Mouse (Mus musculus) embryonic facial prominence, embryonic 12.5 days (tissue): Measurements from ENCODE around the gene Zdhhc8. TPM values are rescaled to one million over a fixed set of nuclear protein-coding genes. Genes with fewer than 3 reads are reported as not detected.

Source experiments
- ATAC-seq: fragments of 200-750 bp; cut with Nextera tagmentation; 2 replicates; pipeline ENCODE4 v1.8.0; 2017; ENCODE audit not compliant: insufficient number of reproducible peaks, insufficient read depth, low FRiP score, low TSS enrichment
- H3K27ac ChIP-seq: fragments of 300-500 bp; sonication (generic); 2 replicates; pipeline ENCODE4 v1.5.1; 2016; ENCODE audit warnings: mild to moderate bottlenecking
- H3K27me3 ChIP-seq: fragments of 300-500 bp; sonication (generic); 2 replicates; pipeline ENCODE4 v1.6.1; 2016; ENCODE audit warnings: mild to moderate bottlenecking, moderate library complexity
- H3K36me3 ChIP-seq: fragments of 300-500 bp; sonication (generic); 2 replicates; pipeline ENCODE4 v1.6.1; 2016; ENCODE audit warnings: mild to moderate bottlenecking
- H3K4me1 ChIP-seq: fragments of 300-500 bp; sonication (generic); 2 replicates; pipeline ENCODE4 v1.6.1; 2016
- H3K4me2 ChIP-seq: fragments of 300-500 bp; sonication (generic); replicated peaks from 2 replicates; pipeline ENCODE4 v1.6.1; 2016; ENCODE audit warnings: mild to moderate bottlenecking, moderate library complexity
- H3K4me3 ChIP-seq: fragments of 300-500 bp; sonication (generic); 2 replicates; pipeline ENCODE4 v1.5.1; 2016; ENCODE audit warnings: mild to moderate bottlenecking
- H3K9ac ChIP-seq: fragments of 300-500 bp; sonication (generic); 2 replicates; pipeline ENCODE4 v1.6.1; 2016; ENCODE audit warnings: mild to moderate bottlenecking, moderate library complexity
- H3K9me3 ChIP-seq: fragments of 300-500 bp; sonication (generic); 2 replicates; pipeline ENCODE4 v1.6.1; 2016; ENCODE audit warnings: mild to moderate bottlenecking, moderate library complexity
- whole genome bisulfite sequencing: fragments of 180-500 bp; shearing (Covaris S2); methylation state at CpG from one replicate; pipeline ENCODE4 v1.1.7; 2016; 5-methylcytosine and 5-hydroxymethylcytosine counted together
- polyA plus RNA-seq: library from polyadenylated mRNA; unstranded; fragments of >200 nt; fragmentation: Nextera tagmentation; extraction: Ambion mirVana; gene quantifications from 2 replicates; pipeline ENCODE4 v1.2.1, GENCODE M21; 2016

The Zdhhc8 gene
- polyA plus RNA-seq, 1 experiment from 2014 or later, result 19.9 TPM

- Histone ChIP-seq H3K27ac (no peak overlapping the region), H3K4me3 (no peak overlapping the region), H3K36me3 (no peaks in the 10 kb centered on the region), H3K27me3 (no peaks in the 10 kb centered on the region), H3K9me3 (no peaks in the 10 kb centered on the region), H3K4me2 (no peak overlapping the region), H3K9ac (no peak overlapping the region), H3K4me1 (no peaks in the 10 kb centered on the region)
- 79% methylated on average over 2 of the region's 2 CpGs for WGBS
- no peak for ATAC-seq
Observed at GRCm38 (mm10) chr16:18191006-18191405, 43.9 kb downstream of the Zdhhc8 start.

GRCm38 (mm10) chr16:18187221-18187620 lies 47.7 kb downstream of the Zdhhc8 start:
- 80% methylated on average over 3 of the region's 3 CpGs for WGBS
- Histone ChIP-seq H3K4me3 (no peak overlapping the region), H3K9ac (no peak overlapping the region), H3K4me2 (no peak overlapping the region), H3K27me3 (no peaks in the 10 kb centered on the region), H3K27ac (no peak overlapping the region), H3K4me1 (no peaks in the 10 kb centered on the region), H3K9me3 (no peaks in the 10 kb centered on the region), H3K36me3 (no peaks in the 10 kb centered on the region)
- no peak for ATAC-seq

- H3K9me3 ChIP-seq, result no peaks in the 10 kb centered on the region
- no peaks in the 10 kb centered on the region for H3K36me3 ChIP-seq
- no peak overlapping the region for H3K4me3 ChIP-seq
- H3K4me2 ChIP-seq, result no peak overlapping the region
- H3K27me3 ChIP-seq, result no peaks in the 10 kb centered on the region
- H3K9ac ChIP-seq, result no peak overlapping the region
- 81% methylated on average over 4 of the region's 4 CpGs for WGBS
- no peaks in the 10 kb centered on the region for H3K4me1 ChIP-seq
- H3K27ac ChIP-seq, result no peak overlapping the region
- ATAC-seq, result no peak
Observed at GRCm38 (mm10) chr16:18186798-18187197, 48.1 kb downstream of the Zdhhc8 start.

- no peaks in the 10 kb centered on the region for H3K36me3 ChIP-seq
- no peaks in the 10 kb centered on the region for H3K27me3 ChIP-seq
- no peaks in the 10 kb centered on the region for H3K9me3 ChIP-seq
- no peak overlapping the region for H3K4me3 ChIP-seq
- H3K9ac ChIP-seq, result no peak overlapping the region
- no peak overlapping the region for H3K4me2 ChIP-seq
- no peak for ATAC-seq
- 83% methylated on average over 8 of the region's 8 CpGs for WGBS
- no peaks in the 10 kb centered on the region for H3K4me1 ChIP-seq
- H3K27ac ChIP-seq, result no peak overlapping the region
Observed at GRCm38 (mm10) chr16:18185715-18186449, 49.1 kb downstream of the Zdhhc8 start.

- no peaks in the 10 kb centered on the region for H3K9me3 ChIP-seq
- no peaks in the 10 kb centered on the region for H3K36me3 ChIP-seq
- no peak overlapping the region for H3K4me2 ChIP-seq
- peaks cover 7% of the 10 kb centered on the region; the same call in 1 of the 2 replicates for H3K4me1 ChIP-seq
- no peak overlapping the region for H3K27ac ChIP-seq
- H3K4me3 ChIP-seq, result no peak overlapping the region
- no peak for ATAC-seq
- no peak overlapping the region for H3K9ac ChIP-seq
- 0 out of 2 replicates have a peak, but pooled peaks cover 3% of the 10 kb centered on the region for H3K27me3 ChIP-seq
- WGBS, result 77% methylated on average over 8 of the region's 8 CpGs
Observed at GRCm38 (mm10) chr16:18182766-18183165, 52.2 kb downstream of the Zdhhc8 start.

GRCm38 (mm10) chr16:18181398-18181797 lies 53.5 kb downstream of the Zdhhc8 start:
- no peak for ATAC-seq
- WGBS, result 56% methylated on average over 10 of the region's 10 CpGs
- H3K27ac ChIP-seq, result no peak overlapping the region

GRCm38 (mm10) chr16:18179591-18179990 lies 55.3 kb downstream of the Zdhhc8 start:
- Histone ChIP-seq H3K9me3 (no peaks in the 10 kb centered on the region), H3K36me3 (no peaks in the 10 kb centered on the region), H3K4me2 (no peak overlapping the region), H3K27me3 (0 out of 2 replicates have a peak, but pooled peaks cover 3% of the 10 kb centered on the region), H3K9ac (no peak overlapping the region), H3K4me1 (peaks cover 10% of the 10 kb centered on the region; the same call in 1 of the 2 replicates), H3K27ac (no peak overlapping the region), H3K4me3 (no peak overlapping the region)
- no peak for ATAC-seq
- 9% methylated on average over 2 of the region's 2 CpGs for WGBS

More at GRCm38 (mm10) chr16:18181398-18181797, 53.5 kb downstream of the Zdhhc8 start:
- Histone ChIP-seq H3K4me1 (peaks cover 7% of the 10 kb centered on the region; the same call in 1 of the 2 replicates), H3K36me3 (no peaks in the 10 kb centered on the region), H3K4me2 (no peak overlapping the region), H3K27me3 (0 out of 2 replicates have a peak, but pooled peaks cover 3% of the 10 kb centered on the region), H3K9ac (no peak overlapping the region), H3K9me3 (no peaks in the 10 kb centered on the region), H3K4me3 (no peak overlapping the region)

- Histone ChIP-seq H3K9me3 (no peaks in the 10 kb centered on the region), H3K4me2 (no peak overlapping the region), H3K27ac (no peak overlapping the region), H3K9ac (no peak overlapping the region), H3K4me1 (peaks cover 10% of the 10 kb centered on the region; the same call in 1 of the 2 replicates), H3K27me3 (0 out of 2 replicates have a peak, but pooled peaks cover 3% of the 10 kb centered on the region), H3K4me3 (no peak overlapping the region), H3K36me3 (no peaks in the 10 kb centered on the region)
- 85% methylated on average over 4 of the region's 4 CpGs for WGBS
- no peak for ATAC-seq
Observed at GRCm38 (mm10) chr16:18176758-18177157, 58.2 kb downstream of the Zdhhc8 start.

GRCm38 (mm10) chr16:18175817-18176541 lies 59.0 kb downstream of the Zdhhc8 start:
- Histone ChIP-seq H3K27ac (no peak overlapping the region), H3K4me1 (peaks cover 10% of the 10 kb centered on the region; the same call in 1 of the 2 replicates), H3K4me3 (no peak overlapping the region), H3K9me3 (no peaks in the 10 kb centered on the region), H3K4me2 (no peak overlapping the region), H3K36me3 (no peaks in the 10 kb centered on the region), H3K9ac (no peak overlapping the region), H3K27me3 (0 out of 2 replicates have a peak, but pooled peaks cover 3% of the 10 kb centered on the region)
- WGBS, result 41% methylated on average over 6 of the region's 6 CpGs
- no peak for ATAC-seq

- H3K4me3 ChIP-seq, result no peak overlapping the region
- ATAC-seq, result no peak
- H3K4me1 ChIP-seq, result peaks cover 3% of the 10 kb centered on the region; the same call in 1 of the 2 replicates
- H3K9me3 ChIP-seq, result no peaks in the 10 kb centered on the region
- 0 out of 2 replicates have a peak, but pooled peaks cover 3% of the 10 kb centered on the region for H3K27me3 ChIP-seq
- H3K27ac ChIP-seq, result no peak overlapping the region
- WGBS, result 71% methylated on average over 11 of the region's 11 CpGs
- no peak overlapping the region for H3K9ac ChIP-seq
- no peaks in the 10 kb centered on the region for H3K36me3 ChIP-seq
- H3K4me2 ChIP-seq, result no peak overlapping the region
Observed at GRCm38 (mm10) chr16:18173788-18174187, 61.1 kb downstream of the Zdhhc8 start.

GRCm38 (mm10) chr16:18173231-18173630 lies 61.7 kb downstream of the Zdhhc8 start:
- no peak overlapping the region for H3K4me3 ChIP-seq
- H3K4me2 ChIP-seq, result no peak overlapping the region
- ATAC-seq, result no peak
- H3K27me3 ChIP-seq, result no peaks in the 10 kb centered on the region
- H3K27ac ChIP-seq, result no peak overlapping the region
- H3K9ac ChIP-seq, result no peak overlapping the region
- no peaks in the 10 kb centered on the region for H3K36me3 ChIP-seq
- no peaks in the 10 kb centered on the region for H3K9me3 ChIP-seq
- peaks cover 3% of the 10 kb centered on the region; the same call in 1 of the 2 replicates for H3K4me1 ChIP-seq
- 76% methylated on average over 9 of the region's 9 CpGs for WGBS
